Comparison of ENCODE assay signal across 20 mouse cellular contexts in genomic region chr4:108074204-108074823, GRCm38 (mm10). TPM values are rescaled to one million over a fixed set of nuclear protein-coding genes. Genes with fewer than 3 reads are reported as not detected.
DNase-seq lines count a peak whose midpoint lies in the region; ATAC-seq and TF ChIP-seq lines count a peak whose summit lies in the region.
"Had no signal": no experiment of that assay in that cellular context is flagged by ENCODE, and none has a peak within 500 bp of the region (broad histone marks: within the 10 kb centered on the region; RNA-seq: fewer than 3 reads in every experiment).

No protein-coding gene starts in this region.

- no peaks in the 10 kb centered on the region for H3K79me2 ChIP-seq in heart, adult 2 months (replicated peaks; ENCODE audit: control insufficient read depth, insufficient read depth, low read length)

- no peak for TF ChIP-seq EP300 in heart, adult 2 months (IDR thresholded peaks at IDR 0.05; ENCODE audit: insufficient read depth, low read depth, low read length)
- TF ChIP-seq EP300 in stomach, postnatal 0 days (optimal IDR thresholded peaks at IDR 0.05) = no peak

- 93% methylated on average over 3 of the region's 3 CpGs for WGBS in heart, adult 2 months
- 55% methylated on average over 3 of the region's 3 CpGs for WGBS in lung, embryonic 16.5 days
- 66% methylated on average over 3 of the region's 3 CpGs for WGBS in stomach, postnatal 0 days

- peak; percentile 62 for ATAC-seq in lung, embryonic 16.5 days (ENCODE audit: low read depth)
- ATAC-seq in granulocyte monocyte progenitor cell, adult 5-6 weeks (replicated peaks; ENCODE audit: poor library complexity, severe bottlenecking) = peak; percentile 71
- ATAC-seq in stomach, postnatal 0 days (ENCODE audit: low FRiP score, low TSS enrichment) = no peak
- ATAC-seq: forebrain, embryonic 16.5 days had no signal

- H3K4me3 ChIP-seq in heart, adult 2 months = no peak overlapping the region
- H3K4me3 ChIP-seq in lung, embryonic 16.5 days (ENCODE audit: low read length) = no peak overlapping the region
- no peak overlapping the region for H3K4me3 ChIP-seq in stomach, postnatal 0 days (ENCODE audit: low read depth, low read length)
- H3K4me3 ChIP-seq: embryonic facial prominence, embryonic 13.5 days; forebrain, embryonic 12.5 days; heart, embryonic 10.5 days; hindbrain, embryonic 12.5 days had no signal

- no peak for TF ChIP-seq CTCF in heart, adult 2 months (IDR thresholded peaks at IDR 0.05)
- peak; percentile 29 for TF ChIP-seq CTCF in stomach, postnatal 0 days (IDR thresholded peaks at IDR 0.05; ENCODE audit: low read depth)

- H3K9ac ChIP-seq in heart, adult 2 months (ENCODE audit: low read depth, low read length) = no peak overlapping the region
- H3K9ac ChIP-seq in lung, embryonic 16.5 days (ENCODE audit: low read length) = no peak overlapping the region
- H3K9ac ChIP-seq in stomach, postnatal 0 days (ENCODE audit: low read length) = no peak overlapping the region
- H3K9ac ChIP-seq: embryonic facial prominence, embryonic 13.5 days; forebrain, embryonic 12.5 days; hindbrain, embryonic 12.5 days had no signal

- no peaks in the 10 kb centered on the region for H3K4me1 ChIP-seq in heart, adult 2 months (ENCODE audit: control insufficient read depth, insufficient read depth, low read length)
- peaks cover 12% of the 10 kb centered on the region for H3K4me1 ChIP-seq in lung, embryonic 16.5 days (replicated peaks; ENCODE audit: control insufficient read depth, insufficient read depth, low read length)
- no peaks in the 10 kb centered on the region; the same call in 1 of the 2 replicates for H3K4me1 ChIP-seq in stomach, postnatal 0 days (replicated peaks; ENCODE audit: control insufficient read depth, insufficient read depth)

- H3K27me3 ChIP-seq in heart, adult 2 months (ENCODE audit: control insufficient read depth, insufficient read depth, low read length) = no peaks in the 10 kb centered on the region
- H3K27me3 ChIP-seq in lung, embryonic 16.5 days (ENCODE audit: control insufficient read depth, insufficient read depth, low read depth, low read length) = no peaks in the 10 kb centered on the region
- no peaks in the 10 kb centered on the region for H3K27me3 ChIP-seq in stomach, postnatal 0 days (ENCODE audit: control insufficient read depth, insufficient read depth, low read length)
- H3K27me3 ChIP-seq: embryonic facial prominence, embryonic 13.5 days; forebrain, embryonic 12.5 days; hindbrain, embryonic 12.5 days had no signal

- peaks cover 8% of the 10 kb centered on the region for H3K36me3 ChIP-seq in heart, adult 2 months (ENCODE audit: control insufficient read depth, insufficient read depth, low read length)
- H3K36me3 ChIP-seq in lung, embryonic 16.5 days (ENCODE audit: control insufficient read depth, insufficient read depth, low read length) = no peaks in the 10 kb centered on the region
- no peaks in the 10 kb centered on the region for H3K36me3 ChIP-seq in stomach, postnatal 0 days (ENCODE audit: control insufficient read depth, insufficient read depth, low read length)
- H3K36me3 ChIP-seq: embryonic facial prominence, embryonic 13.5 days; forebrain, embryonic 12.5 days; hindbrain, embryonic 12.5 days had no signal

- no peak for TF ChIP-seq POLR2A in heart, adult 2 months (IDR thresholded peaks at IDR 0.05; ENCODE audit: insufficient read depth, low read depth, low read length)

- H3K9me3 ChIP-seq in lung, embryonic 16.5 days (ENCODE audit: control insufficient read depth, low read length) = no peaks in the 10 kb centered on the region
- H3K9me3 ChIP-seq in stomach, postnatal 0 days (ENCODE audit: control insufficient read depth, low read length) = no peaks in the 10 kb centered on the region
- H3K9me3 ChIP-seq: embryonic facial prominence, embryonic 13.5 days; forebrain, embryonic 12.5 days; heart, embryonic 10.5 days; hindbrain, embryonic 12.5 days had no signal

- peak; percentile 63 for DNase-seq in heart, adult 11 months
- DNase-seq in heart, adult 2 months = no peak
- DNase-seq in lung, postnatal 14 days = no peak
- no peak for DNase-seq in stomach, postnatal 0 days (ENCODE audit: low spot score)
- no peak for DNase-seq in layer of hippocampus, postnatal 36 days
- DNase-seq: adrenal gland, postnatal 10 days; cerebellum, adult 11-12 months; cerebellum, adult 9-10 months; cerebellum, postnatal 25 days; gastrocnemius, postnatal 10 days; heart, postnatal 10 days; heart, postnatal 4 days had no signal

- H3K4me2 ChIP-seq in lung, embryonic 16.5 days (ENCODE audit: low read depth, low read length) = no peak overlapping the region
- no peak overlapping the region for H3K4me2 ChIP-seq in stomach, postnatal 0 days (replicated peaks; ENCODE audit: low read depth)
- H3K4me2 ChIP-seq: embryonic facial prominence, embryonic 13.5 days; forebrain, embryonic 12.5 days; hindbrain, embryonic 12.5 days had no signal

- no peak overlapping the region for H3K27ac ChIP-seq in heart, adult 2 months
- H3K27ac ChIP-seq in lung, embryonic 16.5 days (ENCODE audit: low read length) = peak overlapping the region; percentile 75; the same call in 1 of the 2 replicates
- H3K27ac ChIP-seq in stomach, postnatal 0 days (replicated peaks) = no peak overlapping the region
- H3K27ac ChIP-seq: embryonic facial prominence, embryonic 13.5 days; forebrain, embryonic 12.5 days; heart, embryonic 10.5 days; hindbrain, embryonic 12.5 days had no signal

- intact Hi-C loops in heart, adult 2 months (cut with DNase I) = loop anchor here (5.0 to 10.0 kb wide), 2 partner anchors 43 to 250 kb away; partner anchors contain the start of gene Coa7

RNA-seq across cellular contexts. Expression of gene Podn, which starts 21.9 kb away (rescaled TPM):
- total RNA-seq in heart, adult 2 months (2021) = 10 to 100 TPM; 17.9 to 20.8 TPM
- polyA plus RNA-seq in heart, adult 2 months (2012; rRNA removed) = 63.3 and 79.6 TPM in 2 replicates
- 1.5 and 1.8 TPM in 2 replicates for polyA plus RNA-seq in lung, embryonic 16.5 days (2015; fragmentation: Nextera tagmentation; extraction: Ambion mirVana)
- not detected in 2 replicates for total RNA-seq in granulocyte monocyte progenitor cell, adult 5-6 weeks (2014; fragmentation: Nextera tagmentation)
- total RNA-seq in granulocyte monocyte progenitor cell, adult 5-6 weeks (2017) = not detected in 2 replicates
- polyA plus RNA-seq in stomach, postnatal 0 days (2015; fragmentation: Nextera tagmentation; extraction: Ambion mirVana) = 2.0 and 2.4 TPM in 2 replicates
- 1 to 10 TPM; 8.7 TPM for total RNA-seq in layer of hippocampus, postnatal 36 days (2021)
- total RNA-seq: MEL had no signal

Comparison
In these comparisons a context has a peak if more than half of its experiments do, and no peak if none do; other contexts are left out.
1. RNA of gene Podn, which starts 21.9 kb away (total RNA-seq): 17.9 to 20.8 TPM in heart, adult 2 months and 8.7 TPM in layer of hippocampus, postnatal 36 days; not detected in granulocyte monocyte progenitor cell, adult 5-6 weeks; every median in the first group is over 4 times any median in the second.